Mouse (Mus musculus) hindbrain, embryonic 12.5 days (tissue): ENCODE measurements around the gene Rcc2. TPM values are rescaled to one million over a fixed set of nuclear protein-coding genes. Genes with fewer than 3 reads are reported as not detected.

Experiments
- ATAC-seq: fragments of 200-750 bp; cut with Nextera tagmentation; 2 replicates; pipeline ENCODE4 v1.8.0; 2017; ENCODE audit warnings: moderate TSS enrichment; ENCODE audit not compliant: low FRiP score
- H3K27ac ChIP-seq: fragments of 300-500 bp; sonication (generic); 2 replicates; pipeline ENCODE4 v1.5.1; 2016; ENCODE audit warnings: mild to moderate bottlenecking
- H3K27me3 ChIP-seq: fragments of 300-500 bp; sonication (generic); 2 replicates; pipeline ENCODE4 v1.6.1; 2016; ENCODE audit warnings: mild to moderate bottlenecking
- H3K36me3 ChIP-seq: fragments of 300-500 bp; sonication (generic); 2 replicates; pipeline ENCODE4 v1.6.1; 2016; ENCODE audit warnings: mild to moderate bottlenecking
- H3K4me1 ChIP-seq: fragments of 300-500 bp; sonication (generic); 2 replicates; pipeline ENCODE4 v1.6.1; 2016
- H3K4me2 ChIP-seq: fragments of 300-500 bp; sonication (generic); replicated peaks from 2 replicates; pipeline ENCODE4 v1.6.1; 2016; ENCODE audit warnings: mild to moderate bottlenecking
- H3K4me3 ChIP-seq: fragments of 300-500 bp; sonication (generic); 2 replicates; pipeline ENCODE4 v1.5.1; 2016; ENCODE audit warnings: mild to moderate bottlenecking
- H3K9ac ChIP-seq: fragments of 300-500 bp; sonication (generic); 2 replicates; pipeline ENCODE4 v1.6.1; 2016; ENCODE audit warnings: mild to moderate bottlenecking, moderate library complexity
- H3K9me3 ChIP-seq: fragments of 300-500 bp; sonication (generic); replicated peaks from 2 replicates; pipeline ENCODE4 v1.6.1; 2016; ENCODE audit warnings: mild to moderate bottlenecking
- WGBS: fragments of 180-500 bp; shearing (Covaris S2); methylation state at CpG from one replicate; pipeline ENCODE4 v1.1.7; 2016; 5-methylcytosine and 5-hydroxymethylcytosine counted together
- polyA plus RNA-seq: library from polyadenylated mRNA; unstranded; fragments of >200 nt; fragmentation: Nextera tagmentation; extraction: Ambion mirVana; gene quantifications from 2 replicates; pipeline ENCODE4 v1.2.1, GENCODE M21; 2016

The Rcc2 gene
- polyA plus RNA-seq, result 94.4 and 97.8 TPM in 2 replicates

DNA sequence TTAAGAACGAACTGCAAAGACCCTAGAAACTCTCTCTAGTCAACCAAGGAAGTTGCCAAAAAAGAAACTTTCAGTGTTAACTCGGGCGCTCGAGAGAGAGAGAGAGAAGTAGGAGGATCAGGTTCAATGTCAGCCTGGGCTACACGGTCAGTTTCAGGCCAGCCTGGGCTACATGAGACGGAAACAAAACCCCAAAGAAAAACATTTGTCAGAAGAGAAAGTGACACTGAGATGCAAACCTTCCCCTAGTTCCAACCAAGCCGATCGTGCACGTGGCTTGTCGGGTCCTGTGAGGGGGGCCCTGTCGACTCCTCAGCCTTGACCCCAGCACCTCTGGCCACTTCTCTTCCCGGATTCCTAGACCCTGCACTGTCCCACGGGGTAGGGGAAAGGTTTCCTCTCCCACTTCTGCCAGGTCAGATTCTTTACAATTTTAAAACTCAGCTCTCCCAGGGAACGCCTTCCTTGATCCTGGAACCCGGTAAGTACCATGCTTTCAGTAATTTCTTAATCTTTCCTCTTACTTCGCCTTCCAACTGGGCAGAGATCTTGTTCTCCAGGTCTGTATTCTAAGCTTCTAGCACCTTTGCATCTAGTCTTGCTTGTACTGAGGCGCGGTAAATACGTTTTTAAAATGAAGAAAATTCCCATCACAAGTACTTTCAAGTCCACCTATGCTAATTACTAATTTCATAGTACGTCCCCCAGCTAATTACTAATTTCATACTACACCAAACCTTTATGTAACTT is at the start of gene Rcc2:
Gene Rcc2 (plus strand): TSS at position 273 of the 750 bp plus-strand sequence.
- H3K36me3 ChIP-seq, result peaks cover 6% of the 10 kb centered on the region
- peak within 1 kb of the TSS; percentile 96 for H3K9ac ChIP-seq
- H3K4me2 ChIP-seq, result peak within 1 kb of the TSS; percentile 60
- WGBS, result 6% methylated on average over 20 of the region's 20 CpGs
- H3K9me3 ChIP-seq, result no peaks in the 10 kb centered on the region
- H3K4me3 ChIP-seq, result peak within 1 kb of the TSS; percentile 82
- peaks cover 30% of the 10 kb centered on the region for H3K27me3 ChIP-seq
- no peak for ATAC-seq
- H3K4me1 ChIP-seq, result peaks cover 34% of the 10 kb centered on the region
- H3K27ac ChIP-seq, result peak within 1 kb of the TSS; percentile 98

DNA sequence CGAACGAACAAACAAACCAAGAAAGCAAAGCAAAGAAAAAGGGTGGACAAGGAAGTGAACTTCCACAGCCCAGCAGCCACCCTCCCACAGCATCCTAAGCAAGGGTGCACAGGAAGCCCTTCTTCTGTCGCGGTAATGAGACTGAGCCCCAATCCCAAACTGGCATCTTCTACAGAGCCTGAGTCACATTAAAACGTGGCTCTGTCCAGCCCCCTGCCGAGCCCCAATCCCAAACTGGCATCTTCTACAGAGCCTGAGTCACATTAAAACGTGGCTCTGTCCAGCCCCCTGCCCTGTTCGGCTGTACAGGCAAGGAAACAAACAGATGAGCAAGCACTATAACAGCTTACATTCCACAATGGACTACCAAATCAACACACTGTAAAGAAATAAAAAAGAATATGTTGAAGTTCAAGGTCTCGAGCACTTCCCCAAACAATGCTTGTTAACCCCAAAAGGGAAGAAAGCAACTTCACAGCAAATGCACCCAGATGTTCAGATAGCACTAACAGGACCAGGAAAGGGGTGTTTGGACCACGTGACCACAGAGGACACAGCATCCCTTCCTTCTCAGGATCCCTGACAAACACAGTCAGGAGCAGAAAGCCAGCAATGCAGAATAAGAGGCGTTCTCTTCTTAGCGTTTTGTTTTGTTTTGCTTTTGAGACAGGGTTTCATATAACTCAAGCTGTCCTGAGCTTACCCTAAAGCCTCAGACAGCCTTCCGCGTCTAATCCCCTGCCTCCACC is 46.3 kb upstream of the Rcc2 start:
- H3K4me2 ChIP-seq, result no peak overlapping the region
- no peak for ATAC-seq
- H3K9ac ChIP-seq, result no peak overlapping the region
- WGBS, result 60% methylated on average over 14 of the region's 14 CpGs
- peaks cover 46% of the 10 kb centered on the region for H3K4me1 ChIP-seq
- H3K4me3 ChIP-seq, result no peak overlapping the region
- H3K36me3 ChIP-seq, result no peaks in the 10 kb centered on the region
- H3K27ac ChIP-seq, result no peak overlapping the region
- H3K9me3 ChIP-seq, result no peaks in the 10 kb centered on the region
- no peaks in the 10 kb centered on the region for H3K27me3 ChIP-seq

DNA sequence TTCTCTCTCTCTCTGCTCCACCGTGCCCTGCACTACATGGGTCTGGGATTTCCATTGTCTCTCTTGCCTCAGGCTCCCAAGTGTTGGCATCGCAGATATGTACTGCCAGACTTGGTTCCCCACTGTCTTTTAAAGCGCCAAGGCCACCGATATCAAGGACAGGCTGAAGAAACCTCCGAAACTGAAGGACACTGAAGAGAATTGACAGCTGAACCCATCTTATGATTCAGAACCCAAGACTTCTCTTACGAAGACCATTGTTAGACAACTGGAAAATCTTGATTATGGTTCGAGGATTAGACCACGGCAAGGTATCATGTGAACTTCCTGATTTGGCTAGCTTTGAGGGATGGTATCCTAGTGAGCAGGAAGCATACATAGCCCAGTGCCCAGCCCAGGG is 45.5 kb upstream of the Rcc2 start:
- Histone ChIP-seq H3K4me1 (peaks cover 42% of the 10 kb centered on the region), H3K36me3 (no peaks in the 10 kb centered on the region), H3K27me3 (no peaks in the 10 kb centered on the region), H3K27ac (no peak overlapping the region), H3K9ac (no peak overlapping the region), H3K4me2 (no peak overlapping the region), H3K9me3 (no peaks in the 10 kb centered on the region), H3K4me3 (no peak overlapping the region)
- no peak for ATAC-seq
- 76% methylated on average over 8 of the region's 8 CpGs for WGBS

DNA sequence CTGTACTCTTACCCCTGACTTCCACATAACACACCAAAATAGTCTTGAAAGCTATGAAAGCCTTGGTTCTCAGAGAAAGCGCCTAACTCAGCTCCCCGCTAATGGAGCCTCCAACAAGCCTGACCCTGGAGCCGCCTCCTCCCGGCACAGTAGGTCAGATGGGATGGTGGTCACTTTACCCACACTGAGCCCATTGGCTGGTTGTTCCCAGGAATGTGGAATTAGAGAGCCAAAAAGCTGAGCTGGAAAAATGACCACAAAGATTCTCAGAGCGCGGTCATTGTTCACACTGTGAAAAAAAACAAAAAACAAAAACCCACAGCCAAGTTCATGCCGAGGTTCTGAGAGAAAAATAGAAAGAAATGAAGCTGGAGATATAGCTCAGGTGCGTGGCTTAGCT is 43.8 kb upstream of the Rcc2 start:
- 62% methylated on average over 8 of the region's 8 CpGs for WGBS
- Histone ChIP-seq H3K27me3 (no peaks in the 10 kb centered on the region), H3K4me3 (no peak overlapping the region), H3K27ac (no peak overlapping the region), H3K9me3 (no peaks in the 10 kb centered on the region), H3K9ac (no peak overlapping the region), H3K36me3 (no peaks in the 10 kb centered on the region), H3K4me2 (no peak overlapping the region), H3K4me1 (peaks cover 42% of the 10 kb centered on the region)
- ATAC-seq, result no peak

DNA sequence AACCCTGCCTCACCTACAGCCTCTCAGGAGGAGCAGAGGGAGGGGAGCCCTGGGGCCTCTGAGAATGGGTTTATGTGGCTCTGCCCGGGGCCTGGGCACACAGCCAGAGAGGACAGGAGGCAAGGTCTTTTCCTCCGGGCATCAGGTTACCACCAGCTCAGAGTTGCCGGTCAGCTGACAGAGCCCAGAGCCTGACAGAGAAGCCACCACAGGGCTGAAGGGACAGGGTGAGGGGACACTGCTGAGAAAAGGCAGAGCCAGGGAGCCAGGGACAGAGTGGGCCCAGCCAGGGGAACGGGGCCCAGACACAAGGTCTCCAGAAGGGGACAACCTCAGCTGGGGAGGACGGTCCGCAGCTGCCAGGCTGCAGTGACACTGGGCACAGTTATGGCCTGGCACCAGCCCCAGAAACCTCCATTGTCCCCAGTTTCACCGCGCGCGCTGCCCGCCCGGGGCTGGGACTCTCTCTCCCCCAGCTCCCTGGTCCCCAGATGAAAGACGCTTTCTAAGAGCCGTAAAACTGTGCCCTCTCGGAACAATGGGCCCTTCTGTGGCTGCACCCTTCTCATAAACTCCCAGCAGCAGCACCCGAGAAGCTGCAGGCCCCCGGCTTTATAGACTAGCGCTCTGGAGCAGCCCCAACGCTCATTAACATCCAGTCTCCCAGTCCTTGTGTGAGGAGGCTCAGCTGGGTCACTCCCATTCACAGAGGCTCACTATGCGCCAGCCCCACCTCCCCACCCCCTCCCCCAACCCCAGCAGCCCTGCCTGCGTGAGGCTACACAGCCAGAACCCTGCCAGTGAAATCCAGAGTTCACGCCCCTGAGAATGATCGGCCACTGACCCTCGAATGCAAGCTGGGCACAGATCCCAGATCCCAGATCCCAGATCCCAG is 42.4 kb upstream of the Rcc2 start:
- Histone ChIP-seq H3K4me2 (peak overlapping the region; percentile 34; the same call in 1 of the 2 replicates), H3K4me3 (no peak overlapping the region), H3K27me3 (no peaks in the 10 kb centered on the region), H3K27ac (peak overlapping the region; percentile 97), H3K9ac (peak overlapping the region; percentile 45), H3K4me1 (peaks cover 50% of the 10 kb centered on the region), H3K9me3 (no peaks in the 10 kb centered on the region), H3K36me3 (no peaks in the 10 kb centered on the region)
- WGBS, result 3% methylated on average over 24 of the region's 24 CpGs
- peak; percentile 93 for ATAC-seq

DNA sequence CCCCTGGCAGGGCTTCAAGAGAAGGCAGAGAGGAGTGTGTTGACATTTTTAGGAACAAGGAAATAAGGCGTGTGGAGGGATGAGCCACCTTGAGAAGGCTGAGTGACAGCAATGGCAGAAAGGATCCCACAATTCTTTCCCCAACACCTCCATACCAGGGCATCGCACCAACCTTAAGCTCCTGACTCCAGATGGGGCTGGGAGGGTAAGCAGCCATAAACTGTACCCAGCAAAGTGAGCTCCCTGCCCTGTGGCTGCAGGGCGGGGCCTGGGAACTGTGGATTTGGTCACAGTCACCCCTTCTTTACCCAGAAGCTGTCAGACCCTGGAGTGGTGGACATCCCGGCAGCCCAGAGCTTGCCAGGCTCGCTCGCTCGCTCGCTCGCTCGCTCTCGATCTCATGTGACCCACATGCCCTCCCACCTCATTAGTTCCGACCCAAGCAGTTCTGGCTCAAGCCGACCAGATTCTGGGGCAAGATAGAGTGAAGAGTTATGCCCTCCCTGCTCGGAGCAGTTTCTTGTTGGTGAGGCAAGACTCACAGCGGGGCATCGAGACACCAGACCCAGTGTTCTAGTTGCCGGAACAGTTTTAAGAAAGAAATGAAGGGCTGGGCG is 38.8 kb upstream of the Rcc2 start:
- Histone ChIP-seq H3K36me3 (no peaks in the 10 kb centered on the region), H3K27ac (no peak overlapping the region), H3K4me3 (no peak overlapping the region), H3K4me1 (peaks cover 44% of the 10 kb centered on the region), H3K4me2 (no peak overlapping the region), H3K9ac (no peak overlapping the region), H3K27me3 (no peaks in the 10 kb centered on the region), H3K9me3 (no peaks in the 10 kb centered on the region)
- WGBS, result 74% methylated on average over 18 of the region's 18 CpGs
- ATAC-seq, result no peak

DNA sequence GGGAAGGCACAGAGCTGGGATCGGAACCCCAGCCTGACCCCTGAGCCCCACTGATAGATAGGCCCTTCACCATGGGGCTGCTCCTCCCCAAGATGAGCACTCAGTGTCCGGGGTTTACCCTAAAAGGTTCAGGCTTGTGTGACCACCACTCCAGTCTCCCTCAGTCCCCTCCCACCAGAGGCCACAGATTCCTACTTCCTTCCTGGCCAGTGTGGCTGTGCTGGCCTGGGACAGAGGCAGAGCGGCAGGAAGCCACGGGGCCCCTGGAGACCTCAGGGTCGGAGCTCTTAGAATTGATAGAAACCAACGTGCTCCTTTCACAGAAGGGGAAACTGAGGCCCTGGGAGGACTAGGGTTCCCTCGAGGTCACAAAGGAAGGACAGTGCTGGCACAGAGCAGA is 37.9 kb upstream of the Rcc2 start:
- no peak overlapping the region for H3K4me2 ChIP-seq
- no peak overlapping the region for H3K9ac ChIP-seq
- no peak overlapping the region for H3K27ac ChIP-seq
- WGBS, result 33% methylated on average over 7 of the region's 7 CpGs
- H3K9me3 ChIP-seq, result no peaks in the 10 kb centered on the region
- no peak overlapping the region for H3K4me3 ChIP-seq
- no peaks in the 10 kb centered on the region for H3K27me3 ChIP-seq
- no peak for ATAC-seq
- H3K4me1 ChIP-seq, result peaks cover 36% of the 10 kb centered on the region
- no peaks in the 10 kb centered on the region for H3K36me3 ChIP-seq

DNA sequence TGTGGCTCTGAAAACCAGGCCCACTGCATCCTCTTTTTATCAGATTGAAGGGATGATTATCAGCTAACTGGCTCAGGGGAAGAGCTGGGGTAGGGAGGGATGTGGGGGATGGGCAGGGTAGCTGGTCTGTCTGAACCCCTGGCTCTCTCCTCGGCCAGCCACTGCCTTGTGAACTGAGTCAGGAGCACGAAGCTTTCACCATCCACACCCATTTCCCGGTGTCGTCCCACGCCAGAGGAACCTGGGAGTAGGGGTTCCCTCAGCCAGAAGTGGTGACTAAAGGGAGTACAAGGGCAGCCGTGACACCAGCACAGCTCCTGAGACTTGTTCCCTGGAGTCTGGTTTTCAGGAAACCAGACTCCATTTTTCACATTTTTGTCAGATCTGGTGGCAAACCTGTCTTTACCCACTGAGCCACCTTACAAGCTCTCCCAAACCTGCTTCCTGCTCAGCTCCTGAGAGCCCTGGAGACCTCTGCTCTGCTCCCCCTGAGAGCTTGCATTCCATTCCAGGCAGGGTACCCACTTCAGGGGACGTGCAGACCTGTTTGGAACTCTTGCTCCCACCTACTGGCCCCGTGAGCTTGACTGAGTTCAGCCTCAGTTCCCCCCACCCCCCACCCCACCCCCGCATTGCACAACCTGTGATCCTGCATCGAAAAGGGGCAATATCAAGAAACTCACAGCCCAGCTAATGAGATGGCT is 37.3 kb upstream of the Rcc2 start:
- ATAC-seq, result no peak
- Histone ChIP-seq H3K36me3 (no peaks in the 10 kb centered on the region), H3K27ac (no peak overlapping the region), H3K9me3 (no peaks in the 10 kb centered on the region), H3K4me1 (peaks cover 30% of the 10 kb centered on the region), H3K27me3 (no peaks in the 10 kb centered on the region), H3K9ac (no peak overlapping the region), H3K4me2 (no peak overlapping the region), H3K4me3 (no peak overlapping the region)
- WGBS, result 32% methylated on average over 10 of the region's 10 CpGs

DNA sequence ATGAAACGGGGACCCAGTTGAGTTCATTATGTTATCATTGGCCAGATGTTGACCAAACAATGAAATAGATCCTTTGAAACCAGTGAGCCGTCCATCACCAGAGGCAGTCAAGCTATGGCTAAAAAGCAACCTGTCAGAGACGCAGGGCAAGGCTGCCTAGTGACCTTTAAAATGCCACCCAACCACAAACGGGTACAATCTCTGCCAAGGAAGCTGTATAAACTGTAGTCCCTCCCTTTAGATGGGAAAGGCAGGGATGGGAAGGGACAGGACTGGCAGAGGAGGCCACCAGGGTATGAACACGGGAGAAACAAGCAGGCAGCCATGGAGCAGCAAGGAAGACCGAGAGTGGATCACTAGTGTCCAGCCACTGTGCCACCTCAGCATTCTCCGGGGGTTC is 35.3 kb upstream of the Rcc2 start:
- Histone ChIP-seq H3K4me3 (no peak overlapping the region), H3K27ac (no peak overlapping the region), H3K27me3 (no peaks in the 10 kb centered on the region), H3K4me2 (no peak overlapping the region), H3K4me1 (peaks cover 17% of the 10 kb centered on the region), H3K9ac (no peak overlapping the region), H3K9me3 (no peaks in the 10 kb centered on the region), H3K36me3 (no peaks in the 10 kb centered on the region)
- WGBS, result 63% methylated on average over 7 of the region's 7 CpGs
- ATAC-seq, result no peak

DNA sequence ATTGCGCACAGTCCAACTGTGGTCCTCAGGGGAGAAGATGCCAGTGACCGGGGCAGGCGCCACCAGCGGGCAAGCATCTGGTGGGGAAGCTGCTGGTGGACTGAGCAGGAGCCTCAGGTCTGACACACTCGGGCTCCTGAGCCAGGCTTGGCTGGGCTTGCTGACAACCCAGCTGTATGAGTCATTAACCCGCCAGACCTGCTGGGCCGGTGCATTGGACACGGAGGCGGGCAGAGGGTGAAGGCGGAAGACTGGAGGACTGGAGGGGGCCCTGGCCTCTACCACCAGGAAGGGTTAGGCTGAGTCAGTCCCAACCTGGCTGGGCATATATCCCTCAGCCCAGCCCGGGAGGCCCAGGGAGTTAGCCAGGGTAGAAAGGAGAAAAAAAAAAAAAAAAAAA is 34.6 kb upstream of the Rcc2 start, which contains the start of gene Arhgef10l:
Gene Arhgef10l (minus strand): TSS at position 253 of the 400 bp plus-strand sequence.
- WGBS, result 70% methylated on average over 11 of the region's 11 CpGs
- ATAC-seq, result no peak

DNA sequence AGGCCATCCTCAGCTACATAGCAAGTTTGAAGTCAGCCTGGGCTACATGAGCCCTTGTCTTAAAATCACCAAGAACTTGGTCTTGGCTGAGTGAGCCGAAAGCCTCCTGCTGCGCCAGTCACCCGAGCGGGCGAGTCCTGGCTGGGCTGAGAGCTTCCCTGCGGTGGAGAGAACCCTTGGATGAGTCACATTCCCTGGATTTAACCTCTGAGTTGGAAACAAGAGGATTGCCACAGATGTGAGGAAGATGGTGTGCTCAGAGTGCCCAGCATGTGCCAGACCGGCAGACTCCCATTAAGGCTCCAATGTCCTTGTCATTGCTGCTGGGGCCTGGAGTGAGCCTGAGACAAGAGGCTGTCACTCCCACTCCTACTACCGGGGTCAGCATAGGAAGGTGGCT is 32.5 kb upstream of the Rcc2 start:
- Histone ChIP-seq H3K9me3 (no peaks in the 10 kb centered on the region), H3K27me3 (no peaks in the 10 kb centered on the region), H3K27ac (no peak overlapping the region), H3K36me3 (no peaks in the 10 kb centered on the region), H3K4me3 (no peak overlapping the region), H3K4me1 (peaks cover 10% of the 10 kb centered on the region), H3K4me2 (no peak overlapping the region), H3K9ac (no peak overlapping the region)
- WGBS, result 88% methylated on average over 8 of the region's 8 CpGs
- ATAC-seq, result no peak

More for the DNA sequence above, 34.6 kb upstream of the Rcc2 start, which contains the start of gene Arhgef10l:
- Histone ChIP-seq H3K27ac (no peak within 1 kb of the TSS), H3K36me3 (no peaks in the 10 kb centered on the region), H3K9ac (no peak within 1 kb of the TSS), H3K4me3 (no peak within 1 kb of the TSS), H3K9me3 (no peaks in the 10 kb centered on the region), H3K4me1 (peaks cover 17% of the 10 kb centered on the region), H3K4me2 (no peak within 1 kb of the TSS), H3K27me3 (no peaks in the 10 kb centered on the region)
